Mouse (Mus musculus) naive thymus-derived CD4-positive, alpha-beta T cell, adult 2 months (primary cell): ENCODE results near the gene Slc41a1.

Experiments
- DNase-seq: peaks from one replicate; pipeline ENCODE4 v3.0.0-alpha.2; 2011; ENCODE audit warnings: low read depth

Gene Slc41a1

DNA sequence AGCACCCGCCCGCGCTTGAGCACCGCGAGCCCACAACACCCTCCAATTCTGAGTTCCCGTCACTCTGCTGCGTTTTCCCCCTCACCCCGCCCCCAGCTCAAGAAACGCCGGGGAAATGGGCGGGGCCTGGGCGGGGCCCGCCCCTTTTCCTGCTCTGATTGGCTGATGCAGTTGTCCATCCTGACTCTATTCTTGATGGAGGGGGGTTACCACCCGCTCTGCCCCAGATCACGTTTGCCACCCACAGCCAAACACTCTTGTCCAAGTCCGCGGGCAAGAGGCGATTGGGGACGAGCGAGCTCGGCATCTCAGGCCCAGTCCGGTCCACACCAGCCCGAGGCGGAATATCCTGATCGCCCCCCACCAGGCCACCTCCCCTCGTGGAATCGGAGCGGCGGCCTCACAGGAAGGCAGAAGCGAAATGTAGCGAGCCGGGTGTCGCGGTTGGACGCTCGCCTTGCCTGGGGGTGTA is 530 bp downstream of the Slc41a1 start:
- peak; percentile 98 for DNase-seq

DNA sequence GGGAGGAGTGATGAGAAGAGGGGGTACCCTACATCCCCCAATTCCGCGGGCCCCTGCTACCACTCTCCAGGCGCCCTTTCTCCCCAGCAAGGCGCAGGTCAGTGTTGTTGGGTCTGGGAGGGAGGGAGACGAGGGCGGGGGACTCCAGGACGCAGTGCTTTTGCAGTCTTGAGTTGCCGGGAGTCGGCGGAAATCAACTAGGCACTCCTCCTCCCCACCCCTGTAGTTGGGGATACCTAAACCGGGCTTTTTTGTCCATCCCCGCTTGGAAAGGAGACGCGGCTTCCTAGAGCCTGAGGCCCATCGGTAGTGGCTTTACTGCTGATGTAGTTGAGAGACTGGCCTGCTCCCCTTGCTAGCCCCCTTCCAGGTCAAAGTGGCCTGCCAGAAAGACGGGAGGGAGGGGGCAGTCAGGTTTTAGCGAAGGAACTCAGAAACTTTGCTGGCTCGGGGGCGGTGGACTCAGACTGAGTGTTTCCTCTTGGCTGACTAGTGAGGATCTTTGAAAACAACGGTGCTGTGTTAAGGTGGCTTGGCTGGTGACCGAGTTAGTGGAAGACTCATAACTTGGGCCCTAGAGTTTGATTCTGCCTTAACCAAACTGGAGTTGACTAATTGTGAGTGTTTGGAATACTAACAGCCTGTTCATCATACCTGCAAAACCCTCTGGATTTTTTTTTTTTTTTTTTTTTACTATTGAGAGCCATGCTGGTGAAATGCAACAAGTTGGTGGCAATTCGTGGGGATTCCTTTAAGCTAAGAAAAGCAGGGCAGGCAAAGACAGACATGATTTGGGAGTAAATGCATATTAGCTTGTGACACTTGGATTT is 1.2 kb downstream of the Slc41a1 start:
- DNase-seq = peak; percentile 60

DNA sequence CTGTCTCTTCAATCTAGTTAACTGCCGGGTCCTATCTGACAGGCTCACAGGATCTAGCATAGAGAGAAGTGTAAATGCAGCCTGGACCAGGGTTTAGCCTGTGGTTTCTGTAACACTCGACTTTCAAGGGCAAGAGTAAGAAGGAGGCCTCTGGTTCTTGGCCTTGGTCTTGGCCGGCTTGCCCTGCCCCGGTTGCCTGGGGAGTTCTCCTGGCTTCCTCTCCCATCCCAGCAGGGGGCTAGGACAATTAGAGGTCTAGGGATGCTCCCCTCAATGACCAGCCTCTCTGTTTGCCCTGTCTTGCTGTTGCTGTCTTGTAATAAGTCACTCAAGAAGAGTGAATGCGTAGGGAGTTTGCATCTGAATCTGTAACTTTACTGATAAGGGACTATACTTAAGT is 2.0 kb downstream of the Slc41a1 start:
- no peak for DNase-seq

DNA sequence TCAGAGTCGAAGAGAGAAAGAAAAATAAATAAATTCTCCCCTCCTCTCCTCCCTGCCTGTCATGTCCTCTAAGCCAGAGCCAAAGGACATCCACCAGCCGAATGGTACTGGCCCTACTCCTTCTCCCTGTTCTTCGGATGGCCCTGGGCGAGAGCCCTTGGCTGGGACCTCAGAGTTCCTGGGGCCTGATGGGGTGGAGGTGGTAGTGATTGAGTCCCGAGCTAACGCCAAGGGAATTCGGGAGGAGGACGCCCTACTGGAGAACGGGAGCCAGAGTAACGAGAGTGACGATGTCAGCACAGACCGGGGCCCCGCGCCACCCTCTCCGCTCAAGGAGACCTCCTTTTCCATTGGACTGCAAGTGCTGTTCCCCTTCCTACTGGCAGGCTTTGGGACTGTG is 3.3 kb downstream of the Slc41a1 start:
- DNase-seq = no peak

DNA sequence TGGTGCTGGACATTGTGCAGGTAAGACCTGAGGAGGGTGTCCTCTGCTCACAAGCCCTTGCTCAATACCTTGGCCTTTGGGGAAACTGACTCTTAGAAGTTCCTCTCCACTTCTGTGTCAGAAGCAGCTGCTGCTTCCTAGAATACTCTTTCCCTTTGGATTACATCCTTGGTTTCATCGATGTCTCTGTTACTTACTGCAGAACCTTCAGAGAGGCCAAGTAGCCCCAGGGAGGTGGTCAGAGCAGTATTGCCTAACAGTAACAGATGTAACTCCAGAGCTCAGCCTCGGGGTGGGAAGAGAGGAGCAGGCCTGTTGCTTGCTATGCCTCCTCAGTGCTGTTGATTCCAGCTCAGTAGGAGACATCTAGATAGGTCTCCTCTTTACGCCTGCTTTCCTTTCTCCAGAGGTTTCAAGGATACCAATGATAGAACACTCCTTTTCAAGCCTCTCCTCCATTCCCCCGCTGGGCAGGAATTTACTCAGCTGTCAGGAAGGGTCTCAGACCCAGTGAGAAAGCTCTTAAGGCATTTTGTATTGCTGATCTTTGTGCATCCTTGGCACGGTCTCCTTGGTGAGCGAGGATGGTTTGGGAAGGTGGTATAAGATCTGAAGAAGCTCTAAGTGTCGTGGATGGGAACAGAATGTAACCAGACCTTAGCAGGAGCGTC is 3.8 kb downstream of the Slc41a1 start:
- DNase-seq = no peak

DNA sequence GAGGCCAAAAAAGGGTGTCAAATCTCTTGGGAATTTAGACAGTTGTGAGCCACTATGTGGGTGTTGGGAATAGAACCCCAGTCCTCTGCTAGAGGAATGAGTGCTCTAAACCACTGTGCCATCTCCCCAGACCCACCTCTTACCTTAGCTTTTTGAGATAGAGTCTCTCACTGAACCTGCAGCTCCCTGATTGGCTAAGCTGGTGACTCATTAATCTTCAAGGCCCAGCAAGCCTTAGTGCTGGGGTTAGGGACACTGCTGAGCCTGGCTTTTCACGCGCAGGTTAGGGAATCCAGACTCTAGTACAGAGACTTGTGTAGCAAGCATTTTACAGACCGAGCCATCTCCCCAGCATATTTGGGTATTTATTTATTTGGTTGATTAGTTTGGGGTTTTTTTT is 9.7 kb downstream of the Slc41a1 start:
- no peak for DNase-seq

DNA sequence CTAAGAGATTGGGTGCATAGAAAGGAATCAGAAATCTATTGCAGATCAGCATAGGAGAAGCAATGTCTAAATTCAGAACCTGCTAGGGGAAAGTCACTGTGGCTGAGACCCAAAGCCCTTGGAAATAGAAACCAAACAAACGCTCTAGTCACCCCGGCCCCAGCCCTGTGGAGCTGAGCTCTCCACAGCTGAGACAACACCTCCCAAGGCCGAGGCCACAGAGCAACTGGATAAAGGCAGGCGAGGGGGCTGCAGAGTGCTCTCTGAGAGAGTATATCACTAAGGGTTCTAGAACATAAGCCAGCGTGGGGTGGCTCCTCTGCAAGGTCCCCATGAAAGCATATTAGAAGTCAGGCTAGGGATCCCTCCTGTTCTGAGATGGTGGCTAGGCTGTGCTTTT is 11.2 kb downstream of the Slc41a1 start:
- DNase-seq = no peak

DNA sequence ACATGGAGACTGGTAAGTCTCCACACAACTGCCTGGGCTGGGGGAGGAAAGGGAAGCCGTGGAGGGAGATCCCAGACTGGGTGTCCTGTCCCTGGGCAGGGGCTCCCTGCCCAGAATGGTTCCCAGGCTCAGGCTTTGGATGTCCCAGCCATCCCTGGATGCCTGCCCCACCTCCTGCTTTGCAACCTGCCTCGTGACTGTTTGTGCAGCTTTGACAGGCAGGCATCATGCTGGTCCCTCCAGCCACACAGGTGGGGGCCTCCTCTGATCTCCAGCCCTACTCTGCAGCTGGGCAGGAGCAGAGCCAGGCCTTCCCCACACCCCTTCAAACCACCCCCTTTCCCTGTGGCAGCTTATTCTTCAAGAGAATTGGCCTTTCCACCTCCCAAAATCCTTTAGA is 12.0 kb downstream of the Slc41a1 start:
- no peak for DNase-seq

DNA sequence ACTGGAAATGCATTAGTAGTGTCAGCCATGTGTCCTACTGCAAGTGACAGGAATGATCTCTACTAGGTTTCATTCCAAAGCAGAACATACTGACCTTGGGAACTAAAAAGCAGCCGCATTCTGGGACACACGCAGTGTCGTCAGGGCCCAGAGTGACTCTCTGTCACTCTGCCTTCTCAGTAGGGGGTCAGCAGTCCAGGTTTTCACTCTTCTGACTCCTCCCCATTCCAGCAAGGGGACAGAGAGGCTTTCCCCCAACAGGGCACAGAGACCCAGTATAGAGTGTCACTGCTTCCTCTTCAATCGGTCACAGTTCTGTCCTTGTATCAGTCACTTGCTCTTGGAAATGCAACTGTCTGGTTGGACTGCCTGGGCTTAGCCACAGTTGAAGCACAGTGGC is 14.9 kb downstream of the Slc41a1 start:
- no peak for DNase-seq

DNA sequence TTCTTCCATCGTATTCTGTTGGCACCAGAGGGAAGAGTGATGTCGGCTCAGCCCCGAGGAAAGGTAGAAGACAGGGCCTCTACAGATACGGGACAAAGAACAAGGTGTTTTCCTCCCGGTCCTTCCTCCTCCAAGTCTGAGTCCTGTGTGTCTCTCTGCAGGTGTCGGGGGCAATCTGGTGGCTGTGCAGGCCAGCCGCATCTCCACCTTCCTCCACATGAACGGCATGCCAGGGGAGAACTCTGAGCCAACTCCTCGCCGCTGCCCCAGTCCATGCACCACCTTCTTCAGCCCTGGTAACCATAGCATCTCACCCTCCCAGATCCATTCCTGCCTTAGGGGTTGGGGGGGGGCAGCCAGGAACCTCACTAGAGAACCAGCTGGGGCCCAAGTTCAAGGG is 16.5 kb downstream of the Slc41a1 start:
- DNase-seq = no peak

DNA sequence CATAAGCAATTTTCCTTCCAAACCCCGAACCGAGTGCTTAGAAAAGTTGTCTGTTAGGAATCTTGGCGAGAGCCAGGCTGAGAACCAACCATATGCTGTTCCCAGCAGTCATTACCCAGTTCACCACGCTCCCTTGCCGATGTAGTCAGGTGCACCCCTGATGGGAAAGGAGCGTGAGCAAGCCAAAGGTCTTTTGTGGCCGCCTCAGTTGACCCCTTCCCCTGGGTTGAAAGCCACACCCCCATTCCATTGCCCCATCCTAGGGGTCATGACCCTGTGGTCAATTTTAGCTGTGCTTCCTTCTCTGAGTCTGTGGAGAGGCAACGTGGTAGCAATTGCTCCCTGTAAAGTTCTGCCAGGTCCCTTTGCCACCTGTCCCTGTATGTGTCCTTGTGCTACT is 17.6 kb downstream of the Slc41a1 start:
- DNase-seq = no peak

DNA sequence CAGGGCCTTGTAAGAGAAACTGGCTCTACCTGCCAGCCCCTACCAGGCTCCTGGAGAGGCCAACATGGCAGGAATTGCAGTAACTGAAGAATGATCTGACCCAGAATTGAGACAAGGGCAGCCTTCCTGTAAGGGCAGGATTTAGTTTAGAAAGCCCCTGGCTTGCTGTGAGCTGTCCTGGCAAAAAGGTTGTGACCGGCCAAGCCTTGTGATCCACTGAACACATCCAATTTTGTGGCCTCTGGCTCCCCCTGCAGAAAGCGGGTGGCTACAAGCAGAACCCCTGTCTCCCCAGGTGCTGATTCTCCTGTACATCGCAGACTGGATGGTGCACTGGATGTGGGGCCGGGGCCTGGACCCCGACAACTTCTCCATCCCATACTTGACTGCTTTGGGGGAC is 19.0 kb downstream of the Slc41a1 start:
- peak; percentile 58 for DNase-seq

DNA sequence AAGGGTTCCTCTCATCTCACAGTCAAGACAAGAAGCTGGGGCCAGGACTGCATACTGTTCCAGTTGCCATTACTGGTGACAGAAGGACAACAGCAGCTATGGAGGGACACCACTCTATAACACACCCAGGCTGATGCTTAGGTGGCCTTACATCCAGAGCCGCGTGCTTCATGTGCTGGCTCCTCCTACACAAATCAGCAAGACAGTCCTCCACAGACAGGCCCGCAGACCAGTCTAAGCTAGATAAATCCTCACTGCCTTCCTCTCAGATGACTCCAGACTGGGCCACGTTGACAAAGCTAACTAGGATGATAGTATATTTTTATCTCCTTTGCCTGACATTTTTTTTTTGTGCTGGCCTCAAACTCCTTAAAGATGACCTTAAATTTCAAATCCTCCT is 34.5 kb downstream of the Slc41a1 start:
- no peak for DNase-seq

DNA sequence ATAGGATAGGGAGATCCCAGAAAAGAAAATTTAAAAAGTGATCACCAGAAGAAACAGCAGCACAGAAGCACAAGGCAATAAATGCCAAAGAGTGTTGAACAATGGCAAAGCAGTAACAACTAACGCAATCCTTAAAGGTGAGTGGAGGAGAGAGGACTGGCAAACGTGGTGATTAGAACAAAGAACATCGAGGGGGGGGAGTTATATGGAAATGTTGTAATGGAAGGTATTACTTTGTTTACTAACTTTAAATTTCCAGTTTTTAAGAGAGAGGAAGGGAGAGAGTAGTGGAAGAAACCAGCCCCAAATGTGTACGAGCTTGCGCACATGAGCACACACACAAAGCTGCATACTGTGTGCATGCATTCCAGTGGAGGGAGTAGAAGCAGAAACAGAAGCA is 38.3 kb downstream of the Slc41a1 start:
- no peak for DNase-seq

DNA sequence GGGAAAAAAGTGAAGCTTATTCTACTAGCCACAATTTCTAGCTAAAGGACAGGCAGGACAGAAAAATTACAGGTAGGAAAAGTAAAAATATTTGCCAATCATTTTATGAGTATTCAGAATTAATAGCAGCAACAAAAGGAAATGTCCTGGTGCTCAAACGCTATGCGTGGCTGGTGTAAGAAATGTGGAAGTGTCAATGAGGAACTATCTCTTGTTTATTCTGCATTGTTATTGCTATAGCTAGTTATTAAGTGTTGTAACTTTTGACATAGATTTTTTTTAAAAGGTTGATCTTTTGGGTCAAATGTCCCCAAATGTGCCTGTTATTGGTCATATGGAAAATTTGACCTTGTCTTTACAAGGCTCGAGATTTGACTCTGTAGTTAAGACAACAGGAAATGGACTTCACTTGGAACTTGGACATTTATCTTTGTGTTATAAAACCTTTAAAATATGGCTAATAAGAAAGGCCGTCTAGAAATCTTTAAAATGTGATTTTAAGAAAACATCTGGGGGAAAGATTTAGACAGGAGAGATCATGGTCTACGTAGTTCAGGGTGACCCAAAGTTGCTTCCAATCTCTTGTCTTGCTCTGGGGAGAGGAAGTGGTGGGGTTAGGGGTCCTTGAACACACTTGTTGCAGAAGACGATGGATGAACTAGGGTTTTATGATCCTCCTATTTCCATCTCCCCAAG is 39.2 kb downstream of the Slc41a1 start:
- DNase-seq = no peak

DNA sequence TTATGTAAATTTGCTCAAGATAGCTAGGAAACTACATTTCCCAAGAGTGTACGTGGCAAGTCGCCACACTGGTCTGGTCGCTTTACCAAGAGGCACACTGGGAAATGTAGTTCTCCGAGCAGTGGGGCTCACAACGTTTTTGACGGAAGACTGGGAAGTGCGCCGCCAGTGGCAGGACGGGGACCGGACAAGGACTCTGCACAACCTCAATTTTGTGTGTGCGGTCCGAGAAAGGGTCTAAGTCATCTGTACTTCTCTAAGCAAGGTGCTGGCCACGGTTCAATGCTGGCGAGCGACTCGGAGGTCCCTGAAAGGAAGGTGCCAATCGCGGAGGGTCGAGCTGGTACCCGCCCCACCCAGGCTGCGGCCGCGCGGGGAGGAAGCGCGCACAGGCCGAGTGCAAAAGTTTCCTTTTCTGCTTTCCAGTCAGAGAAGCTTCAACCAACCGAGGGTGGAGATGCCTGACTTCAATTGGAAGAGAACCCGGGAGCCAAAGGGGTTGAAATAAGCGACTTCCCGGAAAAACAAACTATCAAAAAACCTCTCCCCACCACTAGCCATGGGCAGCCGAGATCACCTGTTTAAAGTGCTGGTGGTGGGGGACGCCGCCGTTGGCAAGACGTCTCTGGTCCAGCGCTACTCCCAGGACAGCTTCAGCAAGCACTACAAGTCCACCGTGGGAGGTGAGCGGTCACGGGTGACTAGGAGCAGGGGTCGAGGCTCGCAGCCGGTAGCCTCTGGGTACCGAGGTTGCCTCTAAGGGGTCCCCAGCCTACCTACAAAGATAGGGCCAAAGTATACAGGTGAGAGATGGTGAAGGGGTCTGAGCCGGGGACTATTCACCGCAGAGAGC is 40.0 kb downstream of the Slc41a1 start, which contains the start of gene Rab29:
Gene Rab29, plus strand, starts transcription at position 132 of the 853 bp plus-strand sequence.
- peak; percentile 95 for DNase-seq

DNA sequence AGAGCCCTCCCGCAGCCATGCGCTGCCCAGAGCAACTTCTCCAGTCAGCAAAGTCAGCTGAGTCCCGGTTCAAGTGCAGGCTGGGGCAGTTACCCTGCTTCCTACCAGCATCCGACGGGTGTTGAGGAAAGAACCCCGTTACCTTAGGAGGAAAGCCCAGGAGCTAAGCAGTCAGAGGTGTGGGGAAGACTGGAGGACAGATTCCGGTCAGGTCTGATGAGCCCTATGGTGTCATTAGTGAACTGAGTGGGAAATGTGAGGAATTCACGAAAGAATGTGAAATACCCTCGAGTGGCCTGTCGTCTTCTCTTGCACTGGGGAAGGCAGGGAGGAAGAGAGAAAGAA is 40.6 kb downstream of the Slc41a1 start:
- DNase-seq = no peak

DNA sequence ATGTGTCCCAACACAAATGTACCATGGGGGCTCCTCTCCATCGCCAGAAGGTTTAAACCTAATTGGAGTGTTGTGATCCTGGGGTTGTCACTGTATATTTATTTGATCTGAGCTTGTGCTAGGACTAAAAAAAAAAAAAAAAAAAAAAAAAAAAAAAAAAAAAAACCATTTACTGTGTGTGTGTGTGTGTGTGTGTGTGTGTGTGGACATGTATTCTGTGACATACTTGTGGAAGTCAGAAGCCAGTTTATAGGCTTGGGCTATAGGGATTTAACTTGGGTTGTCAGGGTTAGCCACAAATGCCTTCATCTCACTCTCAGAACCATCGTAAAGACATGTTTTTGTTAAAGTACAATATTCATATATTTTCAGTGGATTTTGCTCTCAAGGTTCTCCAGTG is 42.3 kb downstream of the Slc41a1 start:
- no peak for DNase-seq

DNA sequence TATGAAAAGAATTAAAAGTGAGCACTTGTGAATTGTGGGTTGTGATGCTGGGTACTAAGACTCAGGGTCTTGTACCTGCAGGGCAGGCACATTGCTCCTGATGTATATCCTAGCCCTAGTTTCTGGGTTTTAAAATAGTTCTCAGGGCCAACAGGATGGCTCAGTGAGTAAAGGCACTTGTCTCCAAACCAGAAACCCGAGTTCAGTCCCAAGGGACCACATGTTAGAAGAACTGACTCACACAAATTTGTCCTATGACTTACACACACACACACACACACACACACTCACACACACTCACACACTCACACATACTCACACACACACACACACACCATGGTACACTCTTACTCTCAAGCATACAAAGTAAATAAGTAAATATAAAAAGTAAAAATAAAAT is 45.6 kb downstream of the Slc41a1 start:
- DNase-seq = no peak

DNA sequence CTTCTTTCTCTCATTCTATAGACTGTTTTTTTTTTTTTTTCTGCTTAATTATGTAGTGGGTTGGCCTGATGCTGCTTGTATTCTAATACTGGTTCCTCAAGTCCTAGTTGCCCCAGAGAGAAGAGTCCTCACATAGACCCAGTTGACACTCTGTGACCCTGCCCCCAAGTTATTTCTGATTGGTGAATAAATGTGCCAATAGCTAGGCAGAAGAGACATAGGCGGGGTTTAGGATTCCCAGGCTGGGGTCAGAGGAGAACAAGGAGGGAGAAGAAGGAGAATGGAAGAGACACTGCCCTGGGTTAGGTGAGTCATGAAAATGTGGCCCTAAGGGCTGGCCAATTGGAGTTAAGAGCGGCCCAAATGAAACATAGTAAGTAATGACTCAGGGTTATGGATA is 52.5 kb downstream of the Slc41a1 start:
- DNase-seq = no peak

DNA sequence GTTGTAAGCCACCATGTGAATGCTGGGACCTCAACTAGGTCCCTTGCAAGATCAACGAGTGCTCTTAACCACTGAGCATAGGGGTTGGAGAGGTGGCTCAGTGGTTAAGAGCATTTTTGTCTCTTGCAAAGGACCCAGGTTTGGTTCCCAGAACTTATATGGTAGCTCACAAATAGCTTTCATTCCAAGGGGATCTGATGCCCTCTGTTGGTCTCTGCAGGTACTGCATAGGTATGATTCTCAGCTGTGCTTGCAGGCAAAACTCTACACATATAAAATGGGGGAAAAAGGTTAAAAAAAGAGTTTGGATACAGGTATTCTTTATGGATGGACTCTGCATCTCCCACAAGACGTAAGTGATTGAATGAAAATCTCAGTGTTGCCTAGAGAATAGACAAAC is 55.5 kb downstream of the Slc41a1 start:
- peak; percentile 70 for DNase-seq

DNA sequence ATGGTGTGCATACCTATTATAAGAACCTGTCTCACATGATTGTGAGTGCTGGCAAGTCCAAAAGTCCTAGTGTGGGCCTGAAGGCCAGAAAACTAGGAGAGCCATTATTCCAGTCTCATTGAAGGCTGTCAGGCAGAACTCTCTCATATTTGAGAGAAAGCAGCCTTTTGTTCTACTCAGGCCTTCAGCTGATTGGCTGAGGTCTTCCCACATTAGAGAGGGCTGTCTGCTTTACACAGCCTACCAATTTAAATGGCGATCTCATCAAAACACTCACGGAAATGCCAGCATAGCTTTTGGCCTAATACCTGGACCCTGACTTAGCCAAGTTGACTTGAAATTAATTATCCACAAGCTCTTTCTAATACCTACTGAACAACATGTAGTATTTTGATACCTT is 58.9 kb downstream of the Slc41a1 start:
- DNase-seq = no peak
